Mouse (Mus musculus) forebrain, embryonic 11.5 days (tissue): Measurements from ENCODE around the gene Hoxa11. TPM values are rescaled to one million over a fixed set of nuclear protein-coding genes. Genes with fewer than 3 reads are reported as not detected.

ENCODE experiments used
- ATAC-seq: fragments of 200-750 bp; cut with Nextera tagmentation; replicated peaks from 2 replicates; pipeline ENCODE4 v1.8.0; 2017; ENCODE audit warnings: moderate TSS enrichment; ENCODE audit not compliant: low FRiP score
- DNase-seq: peaks from one replicate; pipeline ENCODE4 v3.0.0-alpha.2; 2017; ENCODE audit warnings: low spot score
- H3K27ac ChIP-seq: fragments of 300-500 bp; sonication (generic); 2 replicates; pipeline ENCODE4 v1.5.1; 2014; ENCODE audit warnings: low read depth, low read length
- H3K27me3 ChIP-seq: fragments of 300-500 bp; sonication (generic); 2 replicates; pipeline ENCODE4 v1.6.1; 2014; ENCODE audit warnings: mild to moderate bottlenecking, low read length, mixed read lengths; ENCODE audit not compliant: control insufficient read depth, insufficient read depth
- H3K36me3 ChIP-seq: fragments of 300-500 bp; sonication (generic); 2 replicates; pipeline ENCODE4 v1.6.1; 2014; ENCODE audit warnings: mild to moderate bottlenecking, low read length, moderate library complexity, mixed read lengths; ENCODE audit not compliant: control insufficient read depth, insufficient read depth
- H3K4me1 ChIP-seq: fragments of 300-500 bp; sonication (generic); replicated peaks from 2 replicates; pipeline ENCODE4 v1.6.1; 2014; ENCODE audit warnings: low read length, mixed read lengths; ENCODE audit not compliant: control insufficient read depth, insufficient read depth
- H3K4me2 ChIP-seq: fragments of 300-500 bp; sonication (generic); 2 replicates; pipeline ENCODE4 v1.6.1; 2014; ENCODE audit warnings: low read depth, mild to moderate bottlenecking, low read length, moderate library complexity, mixed read lengths; ENCODE audit not compliant: severe bottlenecking
- H3K4me3 ChIP-seq: fragments of 300-500 bp; sonication (generic); 2 replicates; pipeline ENCODE4 v1.5.1; 2014; ENCODE audit warnings: low read depth, low read length
- H3K9ac ChIP-seq: fragments of 300-500 bp; sonication (generic); 2 replicates; pipeline ENCODE4 v1.6.1; 2014; ENCODE audit warnings: low read length
- H3K9me3 ChIP-seq: fragments of 300-500 bp; sonication (generic); 2 replicates; pipeline ENCODE4 v1.6.1; 2016; ENCODE audit warnings: low read length, mixed read lengths; ENCODE audit not compliant: control insufficient read depth
- WGBS: fragments of 180-500 bp; shearing (Covaris S2); extraction: QIAGEN DNeasy Blood & Tissue Kit; methylation state at CpG from one replicate; pipeline ENCODE4 v1.1.7; 2014; 5-methylcytosine and 5-hydroxymethylcytosine counted together
- polyA plus RNA-seq: library from polyadenylated mRNA; unstranded; fragments of >200 nt; fragmentation: Nextera tagmentation; extraction: Ambion mirVana; gene quantifications from 2 replicates; pipeline ENCODE4 v1.2.1, GENCODE M21; 2014

Hoxa11 gene
- polyA plus RNA-seq, 1 experiment from 2014 or later: not detected

GRCm38 (mm10) chr6:52225612-52226568 is 19.7 kb downstream of the Hoxa11 start:
- H3K4me3 ChIP-seq: no peak overlapping the region
- H3K27me3 ChIP-seq: peaks cover 98% of the 10 kb centered on the region
- peaks cover 3% of the 10 kb centered on the region for H3K4me1 ChIP-seq
- no peaks in the 10 kb centered on the region for H3K9me3 ChIP-seq
- 3% methylated on average over 69 of the region's 69 CpGs for WGBS
- ATAC-seq (no peak), DNase-seq (peak; percentile 71)
- no peak overlapping the region for H3K4me2 ChIP-seq
- no peak overlapping the region for H3K9ac ChIP-seq
- H3K36me3 ChIP-seq: no peaks in the 10 kb centered on the region
- no peak overlapping the region for H3K27ac ChIP-seq

- DNase-seq (no peak), ATAC-seq (no peak)
- H3K4me2 ChIP-seq: no peak overlapping the region
- H3K9me3 ChIP-seq: no peaks in the 10 kb centered on the region
- no peak overlapping the region for H3K4me3 ChIP-seq
- H3K9ac ChIP-seq: no peak overlapping the region
- H3K4me1 ChIP-seq: peaks cover 3% of the 10 kb centered on the region
- 1% methylated on average over 36 of the region's 36 CpGs for WGBS
- no peaks in the 10 kb centered on the region for H3K36me3 ChIP-seq
- no peak overlapping the region for H3K27ac ChIP-seq
- peaks cover 98% of the 10 kb centered on the region for H3K27me3 ChIP-seq
Measured at GRCm38 (mm10) chr6:52224895-52225611, 20.6 kb downstream of the Hoxa11 start.

- H3K27ac ChIP-seq: no peak overlapping the region
- ATAC-seq (no peak), DNase-seq (no peak)
- H3K4me1 ChIP-seq: peaks cover 3% of the 10 kb centered on the region
- no peaks in the 10 kb centered on the region for H3K36me3 ChIP-seq
- H3K9me3 ChIP-seq: no peaks in the 10 kb centered on the region
- H3K9ac ChIP-seq: no peak overlapping the region
- H3K4me2 ChIP-seq: no peak overlapping the region
- no peak overlapping the region for H3K4me3 ChIP-seq
- WGBS: under 1% methylated on average over 24 of the region's 24 CpGs
- H3K27me3 ChIP-seq: peaks cover 98% of the 10 kb centered on the region
Measured at GRCm38 (mm10) chr6:52223939-52224760, 21.5 kb downstream of the Hoxa11 start.

GRCm38 (mm10) chr6:52222729-52223128 is 22.9 kb downstream of the Hoxa11 start:
- Histone ChIP-seq H3K27ac (no peak overlapping the region), H3K27me3 (peaks cover 100% of the 10 kb centered on the region), H3K4me1 (peaks cover 3% of the 10 kb centered on the region), H3K9me3 (no peaks in the 10 kb centered on the region), H3K4me2 (no peak overlapping the region), H3K36me3 (no peaks in the 10 kb centered on the region), H3K4me3 (no peak overlapping the region), H3K9ac (no peak overlapping the region)
- no peak for DNase-seq
- 11% methylated on average over 13 of the region's 13 CpGs for WGBS
- no peak for ATAC-seq

GRCm38 (mm10) chr6:52221993-52222685 is 23.5 kb downstream of the Hoxa11 start:
- peaks cover 6% of the 10 kb centered on the region for H3K4me1 ChIP-seq
- no peak overlapping the region for H3K4me3 ChIP-seq
- H3K9me3 ChIP-seq: no peaks in the 10 kb centered on the region
- peaks cover 100% of the 10 kb centered on the region for H3K27me3 ChIP-seq
- WGBS: 5% methylated on average over 21 of the region's 21 CpGs
- H3K36me3 ChIP-seq: no peaks in the 10 kb centered on the region
- H3K27ac ChIP-seq: no peak overlapping the region
- H3K4me2 ChIP-seq: no peak overlapping the region
- peak; percentile 56 for DNase-seq
- ATAC-seq: peak; percentile 33; the same call in 1 of the 2 replicates
- no peak overlapping the region for H3K9ac ChIP-seq

- Histone ChIP-seq H3K9ac (0 out of 2 replicates have a peak within 1 kb of the TSS, but pooled peaks have one; percentile 33), H3K36me3 (no peaks in the 10 kb centered on the region), H3K4me1 (peaks cover 9% of the 10 kb centered on the region), H3K27me3 (peaks cover 100% of the 10 kb centered on the region), H3K27ac (no peak within 1 kb of the TSS), H3K4me2 (peak within 1 kb of the TSS; percentile 70), H3K4me3 (peak within 1 kb of the TSS; percentile 35), H3K9me3 (no peaks in the 10 kb centered on the region)
- ATAC-seq: peak; percentile 56; the same call in 1 of the 2 replicates
- 1% methylated on average over 46 of the region's 46 CpGs for WGBS
- DNase-seq: peak; percentile 94
Measured at GRCm38 (mm10) chr6:52221337-52221992, 24.1 kb downstream of the Hoxa11 start, which contains the start of gene Hoxa7. TSS of gene Hoxa7 (minus strand) at chr6:52221854.

GRCm38 (mm10) chr6:52220865-52221310 is 24.7 kb downstream of the Hoxa11 start:
- ATAC-seq: no peak
- Histone ChIP-seq H3K27ac (no peak overlapping the region), H3K36me3 (no peaks in the 10 kb centered on the region), H3K4me3 (no peak overlapping the region; the same call in 1 of the 2 replicates), H3K27me3 (peaks cover 100% of the 10 kb centered on the region), H3K9me3 (no peaks in the 10 kb centered on the region), H3K4me1 (peaks cover 9% of the 10 kb centered on the region), H3K4me2 (peak overlapping the region; percentile 70; the same call in 1 of the 2 replicates), H3K9ac (no peak overlapping the region)
- DNase-seq: no peak
- WGBS: 7% methylated on average over 12 of the region's 12 CpGs
